Mouse (Mus musculus): ENCODE results near the gene Wdr76.
"Not testable (repeated sequence)": the region's sequence is repeated elsewhere in the genome, so short reads cannot be mapped to it uniquely, and the experiment has no call there.

Wdr76 gene

DNA sequence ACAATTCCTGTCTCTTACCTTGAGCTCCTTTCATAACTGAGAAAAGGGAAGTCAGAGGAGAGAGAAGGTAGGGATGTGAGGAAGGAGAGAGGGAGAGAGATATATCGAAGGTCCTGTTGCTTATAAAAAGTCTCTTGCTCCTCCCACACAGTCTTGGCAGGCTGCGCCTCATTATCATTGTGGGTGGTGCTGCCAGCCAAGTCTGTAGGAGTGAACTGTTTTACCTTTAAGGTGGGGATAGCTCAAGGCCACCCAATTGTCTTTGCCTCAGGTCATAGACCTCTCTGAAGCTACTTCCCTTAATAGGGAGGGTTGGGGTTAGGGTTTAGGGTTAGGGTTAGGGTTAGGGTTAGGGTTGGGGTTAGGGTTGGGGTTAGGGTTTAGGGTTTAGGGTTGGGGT is 15.5 kb downstream of the Wdr76 start:
- DNase-seq, result no peak

- not testable (repeated sequence) for DNase-seq
Measured at GRCm38 (mm10) chr2:121522830-121523229, 16.3 kb downstream of the Wdr76 start.

GRCm38 (mm10) chr2:121525056-121525455 is 18.5 kb downstream of the Wdr76 start:
- no peak for DNase-seq

GRCm38 (mm10) chr2:121544829-121545228 is 38.3 kb downstream of the Wdr76 start:
- no peak for DNase-seq

DNA sequence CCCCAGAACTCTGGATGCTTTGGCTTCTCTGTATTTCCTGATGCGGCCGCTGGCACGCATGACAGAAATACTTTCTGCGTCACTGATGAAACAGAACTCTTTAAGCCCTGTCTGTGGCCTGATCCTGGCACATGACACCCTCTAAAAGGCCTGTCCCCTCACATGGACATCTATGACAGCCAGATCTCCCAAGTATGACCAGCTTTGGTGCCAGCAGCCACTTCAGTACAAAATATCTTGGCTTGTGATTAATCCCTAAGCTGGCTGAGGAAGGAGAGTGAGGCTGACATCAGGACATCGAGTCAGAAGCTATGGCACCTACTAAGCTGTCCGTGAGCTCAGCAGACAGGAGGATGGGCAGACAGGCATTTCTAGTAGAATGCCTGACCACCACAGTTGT is 43.1 kb downstream of the Wdr76 start:
- DNase-seq, result no peak

DNA sequence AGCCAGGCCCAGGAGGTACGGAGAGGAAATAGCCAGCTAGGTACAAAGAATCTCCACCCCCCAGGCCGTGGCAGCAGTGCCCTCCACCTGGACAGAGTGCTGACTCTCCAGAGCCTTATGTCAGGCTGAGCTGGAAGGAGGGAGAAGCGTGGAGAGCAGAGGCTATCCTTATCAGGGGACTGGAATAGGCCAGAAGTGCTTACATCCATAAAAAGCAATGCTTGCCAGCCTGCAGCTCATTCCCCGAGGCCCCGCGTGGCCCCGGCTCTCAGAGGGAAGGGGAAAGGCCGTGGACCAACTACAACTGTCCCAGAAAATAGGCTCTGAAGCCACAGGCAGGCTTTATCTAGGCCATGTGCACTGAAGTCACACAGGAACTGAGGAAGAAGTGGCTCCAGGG is 44.7 kb downstream of the Wdr76 start:
- no peak for DNase-seq

- no peak for DNase-seq
Measured at GRCm38 (mm10) chr2:121563117-121563516, 56.6 kb downstream of the Wdr76 start.

GRCm38 (mm10) chr2:121565911-121566310 is 59.4 kb downstream of the Wdr76 start:
- DNase-seq, result no peak

DNA sequence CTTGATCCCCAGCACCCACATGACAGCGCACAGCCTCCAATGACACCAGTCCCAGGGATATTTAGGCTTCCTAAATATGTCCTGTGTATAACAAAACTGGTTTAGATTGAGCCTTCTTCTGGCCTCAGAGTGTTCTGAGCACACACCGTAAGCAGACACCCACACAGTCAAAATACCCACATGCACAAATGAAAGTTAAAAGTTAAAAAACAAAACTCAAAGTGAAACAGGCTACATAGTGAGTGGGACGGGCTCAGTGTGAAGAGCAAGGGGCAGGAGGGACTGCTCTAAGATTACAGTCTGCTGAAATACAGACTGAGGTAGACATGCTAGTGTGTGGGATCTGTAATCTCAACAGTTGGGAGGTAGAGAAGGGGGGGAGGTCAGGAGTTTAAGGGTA is 63.5 kb downstream of the Wdr76 start:
- DNase-seq, result no peak

- no peak for DNase-seq
Measured at GRCm38 (mm10) chr2:121570999-121571655, 64.6 kb downstream of the Wdr76 start.

GRCm38 (mm10) chr2:121571780-121572179 is 65.3 kb downstream of the Wdr76 start:
- DNase-seq, result peak; percentile 91

- DNase-seq, result peak; percentile 21
Measured at GRCm38 (mm10) chr2:121574066-121574630, 67.6 kb downstream of the Wdr76 start.

- DNase-seq, result peak; percentile 54
Measured at GRCm38 (mm10) chr2:121575741-121576201, 69.2 kb downstream of the Wdr76 start.

GRCm38 (mm10) chr2:121582809-121583376 is 76.4 kb downstream of the Wdr76 start:
- peak; percentile 21 for DNase-seq

- DNase-seq, result peak; percentile 69
Measured at GRCm38 (mm10) chr2:121583468-121584116, 77.1 kb downstream of the Wdr76 start.

GRCm38 (mm10) chr2:121584705-121585104 is 78.2 kb downstream of the Wdr76 start:
- no peak for DNase-seq

DNA sequence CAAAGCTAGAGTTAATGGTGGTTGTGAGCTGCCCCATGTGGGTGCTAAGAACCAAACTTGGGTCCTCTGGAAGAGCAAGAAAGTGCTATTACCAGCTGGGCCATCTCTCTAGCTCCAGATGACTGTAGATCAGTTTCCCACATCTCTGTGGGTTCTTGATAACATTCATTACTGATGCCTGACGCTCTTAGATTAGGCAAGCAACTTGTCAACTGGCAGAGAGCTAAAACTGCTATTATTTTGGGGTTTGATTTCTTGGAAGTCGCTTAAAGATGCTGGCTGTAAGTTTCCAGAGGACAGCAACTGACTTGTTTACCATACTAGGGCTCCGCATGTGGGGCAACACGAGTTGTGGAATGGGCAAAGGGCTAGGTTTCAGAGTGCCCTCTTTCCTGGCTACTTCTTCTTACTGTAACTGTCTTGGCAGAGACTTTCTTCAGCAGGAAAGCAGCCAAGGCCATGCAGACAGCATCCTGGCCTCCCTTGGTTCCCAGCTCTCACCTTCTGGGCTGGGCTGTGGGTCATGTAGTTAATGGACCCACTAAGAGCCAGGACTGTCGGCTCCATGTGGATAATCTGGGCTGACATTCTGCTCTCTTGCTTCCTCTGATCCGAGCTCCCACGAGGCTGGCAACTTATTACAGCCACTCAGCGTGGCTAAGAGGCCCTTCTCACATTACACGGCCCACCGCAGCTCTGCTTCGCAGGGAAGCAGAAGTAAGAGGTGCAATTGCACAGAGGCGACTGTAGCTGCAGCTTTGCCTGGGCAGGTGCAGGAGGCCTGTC is 81.2 kb downstream of the Wdr76 start:
- peak; percentile 53 for DNase-seq

- peak; percentile 65 for DNase-seq
Measured at GRCm38 (mm10) chr2:121588309-121588694, 81.8 kb downstream of the Wdr76 start.

GRCm38 (mm10) chr2:121594131-121594530 is 87.6 kb downstream of the Wdr76 start:
- DNase-seq, result peak; percentile 39

Measured in lung, postnatal 36 days (tissue).